Mouse (Mus musculus): ENCODE results near the gene Rae1. TPM values are rescaled to one million over a fixed set of nuclear protein-coding genes. Genes with fewer than 3 reads are reported as not detected.

Rae1 gene
- total RNA-seq, 2 experiments from 2014 or later, result 54.5 to 54.8 TPM

- DNase-seq (ENCODE audit: low spot score in 2 of 2), result no peak
- intact Hi-C loops (cut with DNase I), result loop anchor here (10.0 kb wide), 1 partner anchor 61 kb away; no protein-coding TSS in a partner anchor
These were observed 24.0 kb downstream of the Rae1 start for GRCm38 (mm10) chr2:173023966-173024365.

- DNase-seq (ENCODE audit: low spot score in 2 of 2), result no peak
- intact Hi-C loops (cut with DNase I), result loop anchor here (10.0 kb wide), 1 partner anchor 60 kb away; no protein-coding TSS in a partner anchor
These were observed 24.5 kb downstream of the Rae1 start for GRCm38 (mm10) chr2:173024392-173024791.

GRCm38 (mm10) chr2:173024938-173025337 is 25.0 kb downstream of the Rae1 start:
- DNase-seq (ENCODE audit: low spot score in 2 of 2), result peak in 1 of 2 experiments; percentile 19
- intact Hi-C loops (cut with DNase I), result loop anchor here (10.0 kb wide), 1 partner anchor 60 kb away; no protein-coding TSS in a partner anchor

GRCm38 (mm10) chr2:173026286-173026685 is 26.4 kb downstream of the Rae1 start:
- intact Hi-C loops (cut with DNase I), result loop anchor here (10.0 kb wide), 1 partner anchor 59 kb away; no protein-coding TSS in a partner anchor
- no peak for DNase-seq (ENCODE audit: low spot score in 2 of 2)

- intact Hi-C loops (cut with DNase I), result loop anchor here (10.0 kb wide), 1 partner anchor 58 kb away; no protein-coding TSS in a partner anchor
- DNase-seq (ENCODE audit: low spot score in 2 of 2), result no peak
These were observed 26.8 kb downstream of the Rae1 start for GRCm38 (mm10) chr2:173026688-173027131.

GRCm38 (mm10) chr2:173027169-173027823 is 27.4 kb downstream of the Rae1 start:
- intact Hi-C loops (cut with DNase I), result loop anchor here (10.0 kb wide), 1 partner anchor 58 kb away; no protein-coding TSS in a partner anchor

GRCm38 (mm10) chr2:173027824-173028495 is 28.0 kb downstream of the Rae1 start:
- intact Hi-C loops (cut with DNase I), result loop anchor here (10.0 kb wide), 1 partner anchor 57 kb away; no protein-coding TSS in a partner anchor

More at GRCm38 (mm10) chr2:173027169-173027823, 27.4 kb downstream of the Rae1 start:
- DNase-seq (ENCODE audit: low spot score in 2 of 2), result no peak

GRCm38 (mm10) chr2:173028508-173029031 is 28.7 kb downstream of the Rae1 start:
- intact Hi-C loops (cut with DNase I), result loop anchor here (10.0 kb wide), 1 partner anchor 56 kb away; no protein-coding TSS in a partner anchor
- DNase-seq (ENCODE audit: low spot score in 2 of 2), result no peak

More at GRCm38 (mm10) chr2:173027824-173028495, 28.0 kb downstream of the Rae1 start:
- no peak for DNase-seq (ENCODE audit: low spot score in 2 of 2)

- DNase-seq (ENCODE audit: low spot score in 2 of 2), result no peak
- intact Hi-C loops (cut with DNase I), result no loop called here
These were observed 30.8 kb downstream of the Rae1 start for GRCm38 (mm10) chr2:173030591-173031338.

GRCm38 (mm10) chr2:173033531-173033930 is 33.6 kb downstream of the Rae1 start:
- no peak for DNase-seq (ENCODE audit: low spot score in 2 of 2)
- intact Hi-C loops (cut with DNase I), result no loop called here

GRCm38 (mm10) chr2:173034998-173035397 is 35.1 kb downstream of the Rae1 start:
- no peak for DNase-seq (ENCODE audit: low spot score in 2 of 2)
- intact Hi-C loops (cut with DNase I), result no loop called here

- intact Hi-C loops (cut with DNase I), result no loop called here
- no peak for DNase-seq (ENCODE audit: low spot score in 2 of 2)
These were observed 35.7 kb downstream of the Rae1 start for GRCm38 (mm10) chr2:173035653-173036052.

GRCm38 (mm10) chr2:173036055-173036454 is 36.1 kb downstream of the Rae1 start:
- no peak for DNase-seq (ENCODE audit: low spot score in 2 of 2)
- intact Hi-C loops (cut with DNase I), result no loop called here

GRCm38 (mm10) chr2:173036611-173037010 is 36.7 kb downstream of the Rae1 start:
- DNase-seq (ENCODE audit: low spot score in 2 of 2), result no peak
- intact Hi-C loops (cut with DNase I), result no loop called here

- DNase-seq (ENCODE audit: low spot score in 2 of 2), result no peak
- intact Hi-C loops (cut with DNase I), result no loop called here
These were observed 37.4 kb downstream of the Rae1 start for GRCm38 (mm10) chr2:173037347-173037746.

GRCm38 (mm10) chr2:173037827-173038607 is 38.1 kb downstream of the Rae1 start:
- intact Hi-C loops (cut with DNase I), result no loop called here
- DNase-seq (ENCODE audit: low spot score in 2 of 2), result no peak

- intact Hi-C loops (cut with DNase I), result no loop called here
These were observed 39.1 kb downstream of the Rae1 start for GRCm38 (mm10) chr2:173039041-173039440.

GRCm38 (mm10) chr2:173040803-173041202 is 40.9 kb downstream of the Rae1 start:
- intact Hi-C loops (cut with DNase I), result no loop called here

More at GRCm38 (mm10) chr2:173039041-173039440, 39.1 kb downstream of the Rae1 start:
- no peak for DNase-seq (ENCODE audit: low spot score in 2 of 2)

GRCm38 (mm10) chr2:173041242-173041641 is 41.3 kb downstream of the Rae1 start:
- intact Hi-C loops (cut with DNase I), result no loop called here
- DNase-seq (ENCODE audit: low spot score in 2 of 2), result no peak

More at GRCm38 (mm10) chr2:173040803-173041202, 40.9 kb downstream of the Rae1 start:
- no peak for DNase-seq (ENCODE audit: low spot score in 2 of 2)
